Mouse (Mus musculus): Measurements from ENCODE around the gene Olfr845. TPM values are rescaled to one million over a fixed set of nuclear protein-coding genes. Genes with fewer than 3 reads are reported as not detected.

Gene Olfr845
- not detected in 2 replicates for polyA plus RNA-seq (2015; fragmentation: Nextera tagmentation; extraction: Ambion mirVana)

DNA sequence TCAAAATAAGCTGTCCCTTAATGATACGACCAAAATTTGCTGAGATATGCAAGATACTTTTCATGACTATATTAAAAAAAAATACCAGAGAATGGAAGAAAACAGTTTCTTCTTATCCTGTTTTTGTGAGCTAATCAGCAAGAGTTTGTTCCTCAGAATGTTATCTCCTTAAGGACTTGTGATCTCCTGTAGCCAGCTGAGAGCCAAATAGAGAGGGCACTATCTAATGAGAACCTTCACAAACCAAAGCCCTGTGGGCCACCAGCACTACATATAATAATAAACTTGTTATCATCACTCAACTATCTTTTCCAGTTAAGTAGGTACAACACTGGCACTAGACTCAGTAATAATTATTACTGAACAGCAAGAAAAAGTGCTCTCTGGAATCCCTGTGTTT is at the start of gene Olfr845:
TSS of gene Olfr845 (plus strand) at position 301 of the 400 bp plus-strand sequence.
- ATAC-seq = no peak
- Histone ChIP-seq H3K4me2 (replicated peaks) (no peak within 1 kb of the TSS), H3K27ac (no peak within 1 kb of the TSS), H3K9me3 (peaks cover 14% of the 10 kb centered on the region; the same call in 1 of the 2 replicates), H3K9ac (replicated peaks) (no peak within 1 kb of the TSS), H3K27me3 (no peaks in the 10 kb centered on the region), H3K36me3 (no peaks in the 10 kb centered on the region), H3K4me1 (replicated peaks) (no peaks in the 10 kb centered on the region), H3K4me3 (replicated peaks) (no peak within 1 kb of the TSS)
- WGBS = 83% methylated on average over 1 of the region's 1 CpGs

DNA sequence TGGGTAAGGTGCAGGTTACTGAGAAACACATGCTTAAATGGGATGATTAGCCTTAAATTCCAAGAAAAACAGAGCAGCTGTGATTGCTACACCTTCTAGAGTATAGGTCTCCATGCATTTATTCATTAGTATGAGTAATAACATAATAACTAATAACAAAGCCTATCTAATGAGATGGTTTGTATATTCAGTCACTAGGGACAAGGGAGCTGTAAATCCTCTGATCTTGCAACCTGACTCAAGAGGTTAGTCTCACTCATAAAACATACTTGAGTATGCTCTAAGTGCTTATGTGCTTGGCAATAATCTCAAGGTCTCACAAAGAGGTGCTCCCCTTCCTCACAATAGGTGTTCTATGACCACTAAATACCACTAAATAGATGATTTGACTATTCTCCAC is 20.2 kb upstream of the Olfr845 start, which contains the start of gene Olfr844:
TSS of gene Olfr844 (plus strand) at position 301 of the 400 bp plus-strand sequence.
- peaks cover 20% of the 10 kb centered on the region for H3K9me3 ChIP-seq
- H3K4me2 ChIP-seq (replicated peaks) = no peak within 1 kb of the TSS
- H3K4me1 ChIP-seq (replicated peaks) = no peaks in the 10 kb centered on the region
- no peaks in the 10 kb centered on the region for H3K27me3 ChIP-seq
- ATAC-seq = no peak
- no peaks in the 10 kb centered on the region for H3K36me3 ChIP-seq
- no peak within 1 kb of the TSS for H3K27ac ChIP-seq
- no peak within 1 kb of the TSS for H3K9ac ChIP-seq (replicated peaks)
- H3K4me3 ChIP-seq (replicated peaks) = no peak within 1 kb of the TSS

DNA sequence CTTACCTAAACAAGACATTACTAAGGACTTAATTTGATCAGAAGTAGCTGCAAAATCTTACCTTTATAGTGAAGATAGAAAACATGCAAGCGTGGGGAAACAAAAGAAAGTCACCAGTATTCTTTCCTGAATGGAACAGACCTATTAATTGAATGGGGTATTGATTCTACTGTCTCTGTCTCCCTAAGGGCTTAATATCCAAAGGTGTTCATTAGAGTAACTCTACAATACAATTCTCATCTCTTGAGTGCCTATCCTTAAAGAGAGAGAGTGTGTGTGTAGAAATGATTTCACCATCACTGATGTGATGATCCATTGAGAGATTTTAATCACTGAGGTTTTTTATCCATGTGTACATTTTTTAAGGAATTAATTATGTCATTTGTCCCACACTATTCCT is 27.6 kb downstream of the Olfr845 start, which contains the start of gene Olfr846:
TSS of gene Olfr846 (minus strand) at position 101 of the 400 bp plus-strand sequence.
- H3K4me1 ChIP-seq (replicated peaks) = no peaks in the 10 kb centered on the region
- 36% methylated on average over 1 of the region's 1 CpGs for WGBS
- ATAC-seq = no peak
- H3K9ac ChIP-seq (replicated peaks) = no peak within 1 kb of the TSS
- no peaks in the 10 kb centered on the region for H3K36me3 ChIP-seq
- no peak within 1 kb of the TSS for H3K4me3 ChIP-seq (replicated peaks)
- peaks cover 11% of the 10 kb centered on the region for H3K9me3 ChIP-seq
- no peak within 1 kb of the TSS for H3K4me2 ChIP-seq (replicated peaks)
- H3K27ac ChIP-seq = no peak within 1 kb of the TSS
- no peaks in the 10 kb centered on the region for H3K27me3 ChIP-seq

DNA sequence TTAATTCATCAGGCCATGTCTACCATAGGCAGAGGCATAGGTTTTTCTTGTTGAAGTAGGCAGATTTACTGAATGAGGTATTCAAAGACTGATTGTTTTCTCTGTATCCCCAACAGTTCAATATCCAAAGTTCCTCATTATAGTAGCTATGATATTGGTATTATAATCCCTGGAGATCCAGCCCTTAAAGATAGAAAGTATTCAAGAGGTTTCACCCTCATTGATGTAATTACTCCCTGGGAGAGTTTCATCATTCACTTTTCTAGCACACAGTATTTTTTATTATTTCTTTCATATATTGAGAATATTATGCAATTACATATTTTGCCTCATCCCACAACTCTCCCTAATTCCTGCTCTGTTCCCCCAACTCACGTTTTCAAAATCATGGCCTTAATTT is 42.3 kb downstream of the Olfr845 start, which contains the start of gene Olfr847:
TSS of gene Olfr847 (minus strand) at position 101 of the 400 bp plus-strand sequence.
- Histone ChIP-seq H3K27me3 (no peaks in the 10 kb centered on the region), H3K4me2 (replicated peaks) (no peak within 1 kb of the TSS), H3K9me3 (no peaks in the 10 kb centered on the region; the same call in 1 of the 2 replicates), H3K4me1 (replicated peaks) (no peaks in the 10 kb centered on the region), H3K4me3 (replicated peaks) (no peak within 1 kb of the TSS), H3K27ac (no peak within 1 kb of the TSS), H3K36me3 (no peaks in the 10 kb centered on the region), H3K9ac (replicated peaks) (no peak within 1 kb of the TSS)
- ATAC-seq = no peak
- 63% methylated on average over 1 of the region's 1 CpGs for WGBS

Other genes with a start within 250 kb of the Olfr845 start
- not detected in 2 replicates for gene Olfr836, start 216.1 kb upstream of the Olfr845 start, polyA plus RNA-seq (2015; fragmentation: Nextera tagmentation; extraction: Ambion mirVana)
- gene Olfr837, start 200.1 kb upstream of the Olfr845 start, polyA plus RNA-seq (2015; fragmentation: Nextera tagmentation; extraction: Ambion mirVana) = not detected in 2 replicates
- 0.03 TPM in 1 of 2 replicates, not detected in the other for gene Olfr839-ps1, start 159.1 kb upstream of the Olfr845 start, polyA plus RNA-seq (2015; fragmentation: Nextera tagmentation; extraction: Ambion mirVana)
- not detected in 2 replicates for gene Olfr843, start 84.5 kb upstream of the Olfr845 start, polyA plus RNA-seq (2015; fragmentation: Nextera tagmentation; extraction: Ambion mirVana)
- gene Olfr844, start 20.1 kb upstream of the Olfr845 start, polyA plus RNA-seq (2015; fragmentation: Nextera tagmentation; extraction: Ambion mirVana) = not detected in 2 replicates
- not detected in 2 replicates for gene Olfr846, start 27.5 kb downstream of the Olfr845 start, polyA plus RNA-seq (2015; fragmentation: Nextera tagmentation; extraction: Ambion mirVana)
- not detected in 2 replicates for gene Olfr847, start 42.2 kb downstream of the Olfr845 start, polyA plus RNA-seq (2015; fragmentation: Nextera tagmentation; extraction: Ambion mirVana)
- not detected in 2 replicates for gene Olfr849, start 103.8 kb downstream of the Olfr845 start, polyA plus RNA-seq (2015; fragmentation: Nextera tagmentation; extraction: Ambion mirVana)
- not detected in 2 replicates for gene Olfr850, start 141.8 kb downstream of the Olfr845 start, polyA plus RNA-seq (2015; fragmentation: Nextera tagmentation; extraction: Ambion mirVana)
- not detected in 2 replicates for gene Olfr851, start 156.8 kb downstream of the Olfr845 start, polyA plus RNA-seq (2015; fragmentation: Nextera tagmentation; extraction: Ambion mirVana)
- gene Olfr853, start 204.6 kb downstream of the Olfr845 start, polyA plus RNA-seq (2015; fragmentation: Nextera tagmentation; extraction: Ambion mirVana) = not detected in 2 replicates
- gene Olfr854, start 230.9 kb downstream of the Olfr845 start, polyA plus RNA-seq (2015; fragmentation: Nextera tagmentation; extraction: Ambion mirVana) = not detected in 2 replicates
- gene Olfr855, start 246.2 kb downstream of the Olfr845 start, polyA plus RNA-seq (2015; fragmentation: Nextera tagmentation; extraction: Ambion mirVana) = not detected in 2 replicates